Mouse (Mus musculus) kidney, postnatal 25 days (tissue): ENCODE measurements at regions not wholly inside any gene's neighbourhood (a gene's known extent, or its start where the extent isn't known, plus 50 kb on each side); places are given as distances from the start of the nearest gene placed in this dataset.
A peak's percentile ranks its signal among the peaks of the same experiment; 100 is the strongest.

Experiments used
- DNase-seq, 2 experiments: peaks; one replicate each; pipeline ENCODE4 v3.0.0; 2021; ENCODE audit warnings: mixed read lengths in 2 of 2

DNA sequence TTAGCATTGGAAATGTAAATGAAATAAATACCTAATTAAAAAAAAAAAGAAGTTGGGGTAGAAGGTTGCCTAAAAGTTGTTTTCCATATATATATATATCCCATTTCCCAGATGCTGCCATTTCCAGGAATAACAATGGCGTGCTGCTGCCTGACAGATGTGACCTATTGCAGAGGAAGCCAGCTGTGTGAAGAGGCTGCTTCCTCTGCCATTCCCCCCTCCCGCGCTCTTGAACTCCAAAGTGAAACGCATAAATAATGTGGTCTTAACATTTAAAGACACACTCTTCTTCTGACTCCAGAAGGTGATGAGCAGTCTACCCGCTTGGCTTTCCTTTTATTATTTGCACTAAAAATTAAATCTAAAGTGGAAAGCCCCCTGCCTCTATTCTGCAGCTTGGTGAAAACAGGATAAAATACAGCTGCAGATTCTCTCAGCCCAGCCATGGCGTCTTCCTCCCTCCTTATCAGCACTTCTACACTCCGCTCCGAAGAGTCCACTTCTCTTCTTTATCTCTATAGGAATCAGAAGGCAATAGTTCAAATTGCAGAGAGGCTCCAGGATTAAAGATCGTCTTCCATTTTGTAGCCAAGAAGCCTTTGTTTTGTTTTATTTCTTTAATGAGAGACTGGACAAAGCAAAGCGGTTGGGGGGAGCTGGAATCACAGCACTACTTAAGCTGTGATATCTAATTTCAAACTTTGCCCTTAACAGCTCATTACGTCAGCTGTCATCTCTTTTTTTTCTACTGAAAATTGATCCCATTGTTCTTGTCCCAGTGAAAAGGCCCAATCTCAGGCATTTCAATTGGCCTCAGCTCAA lies 385.1 kb downstream of the Rapgef2 start:
- no peak for DNase-seq

DNA sequence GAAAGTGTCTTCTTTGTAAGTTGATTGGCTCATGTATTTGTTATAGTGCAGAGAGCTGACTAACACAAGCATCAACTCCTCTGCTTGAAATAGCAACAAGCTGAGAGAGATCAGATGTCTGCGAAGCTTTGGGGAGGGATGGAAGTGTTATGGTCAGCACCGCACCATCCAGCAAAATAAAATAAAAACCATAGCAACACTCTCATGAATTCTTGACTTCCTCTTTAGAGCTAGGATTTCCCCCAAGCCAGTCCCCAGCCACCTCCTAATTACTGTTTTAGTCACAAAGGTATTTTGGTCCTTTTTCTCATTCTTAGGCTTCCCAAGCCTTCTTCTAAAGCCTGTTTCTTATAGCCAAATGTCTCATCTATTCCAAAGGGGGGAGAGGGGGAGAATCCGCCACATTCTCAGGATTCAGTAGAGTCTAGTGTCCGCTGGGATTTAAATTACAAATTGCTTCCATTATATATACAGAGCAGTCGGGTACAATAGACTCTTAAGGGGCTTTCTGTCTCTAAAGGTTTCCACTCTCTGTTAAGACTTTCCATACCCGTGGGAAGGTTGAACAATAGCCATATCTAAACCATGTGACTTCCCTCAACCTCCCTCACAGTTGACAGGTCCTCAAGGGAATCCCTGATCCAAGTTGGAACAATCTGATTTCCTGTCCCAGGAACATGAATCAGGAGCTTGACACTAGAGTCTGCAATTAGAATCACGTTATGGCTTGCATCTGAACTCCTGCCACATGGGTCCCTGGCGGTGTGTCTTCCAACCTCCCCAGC lies 386.7 kb downstream of the Rapgef2 start:
- no peak for DNase-seq

DNA sequence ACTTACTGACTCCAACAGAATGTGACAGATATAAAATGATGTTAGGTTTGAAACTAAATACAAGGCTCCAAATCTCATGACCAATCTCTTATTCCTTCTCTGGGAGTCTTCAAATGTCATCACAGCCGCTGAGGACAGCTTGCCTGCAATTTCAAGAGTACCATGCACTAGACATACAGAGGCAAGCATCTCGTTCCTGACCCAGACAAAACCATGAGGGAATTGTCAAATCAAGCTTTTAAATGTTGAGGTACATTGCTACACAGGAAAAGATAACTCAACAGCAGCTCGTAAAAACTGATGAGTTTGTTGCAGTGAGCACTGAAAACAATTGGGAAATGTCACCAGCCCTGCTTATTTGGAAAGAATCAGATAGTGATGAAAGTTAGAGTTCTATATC lies 397.0 kb downstream of the Rapgef2 start:
- no peak for DNase-seq

DNA sequence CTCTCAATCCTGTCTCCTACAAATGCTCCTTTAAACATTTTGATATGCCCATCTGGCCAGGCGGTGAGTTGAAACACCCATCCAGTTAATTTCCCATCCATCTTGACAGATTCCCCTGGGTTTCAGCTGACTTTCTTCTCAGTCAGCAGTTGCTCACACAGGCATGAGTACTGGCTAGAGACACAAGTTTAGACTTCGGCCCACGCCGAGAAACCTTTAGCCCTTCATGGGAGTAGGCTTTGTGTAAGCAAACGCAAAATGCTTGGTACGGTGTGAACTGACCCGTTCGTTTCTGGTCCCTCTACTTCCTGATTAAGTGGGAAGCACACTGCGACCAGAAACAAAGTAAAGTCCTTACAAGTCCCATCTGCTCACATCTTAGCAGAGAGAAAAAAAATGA lies 401.6 kb downstream of the Rapgef2 start:
- peak; percentile 43 to 61 for DNase-seq

DNA sequence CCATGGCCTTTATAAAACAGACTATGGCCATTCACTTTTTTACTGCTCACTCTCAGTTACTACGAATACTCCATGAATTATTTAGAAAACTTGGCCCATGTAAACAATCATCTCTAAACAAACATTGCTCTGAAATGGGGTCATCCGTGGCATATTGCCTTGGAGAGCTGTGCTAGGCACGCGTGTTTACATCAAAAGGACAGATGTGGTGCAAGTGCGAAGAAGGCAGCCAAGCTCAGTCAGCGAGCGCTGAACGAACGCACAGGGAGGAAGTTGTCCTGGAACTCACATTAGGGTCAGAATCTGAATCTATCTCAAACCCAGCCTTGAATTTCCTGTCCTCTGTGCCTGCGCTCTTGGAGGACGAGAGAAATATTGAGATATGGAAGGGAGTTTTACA lies 402.3 kb downstream of the Rapgef2 start:
- no peak for DNase-seq

DNA sequence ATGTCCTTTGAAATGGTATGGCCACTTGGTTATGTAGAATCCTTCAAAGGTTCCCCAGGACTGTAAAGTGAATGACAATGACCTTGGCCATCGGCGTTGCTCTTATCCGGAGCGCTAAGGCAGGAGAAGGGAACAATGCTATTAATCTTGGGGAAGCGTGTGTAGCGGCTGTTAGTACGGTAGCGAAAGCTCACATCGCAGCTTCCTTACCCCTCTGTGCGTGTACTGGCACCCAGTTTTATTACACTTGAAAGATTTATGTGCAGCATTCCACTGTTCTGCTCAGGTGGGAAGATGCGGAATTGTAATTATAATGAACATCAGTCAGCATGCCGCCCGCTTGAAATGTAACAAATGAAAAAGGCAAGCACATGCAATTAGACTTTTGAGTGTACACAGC lies 406.2 kb downstream of the Rapgef2 start:
- DNase-seq, result no peak

DNA sequence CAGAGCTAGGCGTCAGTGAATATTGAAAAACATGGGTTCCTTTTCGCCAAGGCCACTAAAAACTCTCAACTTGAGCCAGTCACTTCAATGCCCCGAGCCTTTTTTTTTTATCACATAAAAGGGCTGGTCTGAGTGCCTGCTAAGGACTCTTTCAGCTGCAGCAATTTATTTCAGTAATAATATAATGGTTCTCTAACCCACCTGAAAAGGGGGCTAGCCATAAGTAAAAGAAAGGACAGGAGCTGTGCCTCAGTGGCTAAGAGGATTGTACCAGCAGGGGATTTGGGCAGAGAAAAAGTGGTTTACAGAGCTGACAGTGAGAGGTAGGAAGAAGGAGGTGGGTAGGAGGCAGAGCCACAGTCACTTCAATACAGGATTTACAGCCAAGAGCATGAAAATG lies 409.0 kb downstream of the Rapgef2 start:
- DNase-seq, result no peak

DNA sequence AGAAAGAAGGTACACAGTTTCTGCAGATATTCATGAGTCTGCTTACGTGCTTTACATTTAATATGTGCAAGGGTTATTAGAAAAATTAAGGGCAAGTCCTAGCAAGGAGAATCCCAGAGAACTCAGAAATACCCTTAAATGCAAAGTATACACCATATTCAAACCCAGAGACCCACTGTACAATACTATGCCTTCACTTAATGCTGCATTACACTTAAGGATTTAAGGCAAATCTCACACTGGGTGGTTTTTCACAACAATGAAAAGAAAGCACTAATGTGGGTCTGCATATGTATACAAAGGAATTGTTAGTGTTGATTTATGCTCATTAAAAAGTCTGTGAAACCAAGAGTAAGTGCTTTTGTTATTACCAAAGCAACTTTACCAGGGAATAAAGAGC lies 419.4 kb downstream of the Rapgef2 start:
- no peak for DNase-seq

DNA sequence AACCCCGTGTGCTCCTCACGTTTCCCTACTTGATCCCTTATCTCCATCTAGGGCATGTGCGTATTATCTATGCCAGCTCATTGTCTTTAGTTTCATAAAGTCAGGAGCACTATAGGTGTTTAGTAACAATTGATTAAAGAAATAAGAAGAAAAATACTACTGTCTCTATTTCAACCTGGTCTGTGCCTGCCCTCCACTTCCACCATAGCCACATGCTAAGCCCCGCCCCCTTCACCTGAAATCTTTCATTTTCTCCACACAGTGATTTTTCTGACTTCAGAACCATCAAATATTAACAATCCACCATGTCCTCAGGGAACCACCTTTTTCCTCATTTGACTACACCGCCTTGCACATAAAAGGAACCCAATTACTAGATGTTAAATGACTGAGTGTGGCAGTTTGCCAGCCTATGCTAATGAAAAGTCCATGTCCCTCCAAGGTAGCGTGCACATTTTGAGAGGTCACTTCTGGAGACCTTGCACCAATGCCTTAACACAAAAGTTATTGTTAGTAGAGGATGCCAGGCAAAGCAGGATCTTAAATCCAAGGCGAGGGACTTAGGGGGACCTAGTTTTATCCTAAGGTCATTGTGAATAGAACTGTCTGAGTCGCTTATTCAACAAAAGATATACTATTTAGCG lies 420.1 kb downstream of the Rapgef2 start:
- DNase-seq, result peak in 1 of 2 experiments; percentile 35

DNA sequence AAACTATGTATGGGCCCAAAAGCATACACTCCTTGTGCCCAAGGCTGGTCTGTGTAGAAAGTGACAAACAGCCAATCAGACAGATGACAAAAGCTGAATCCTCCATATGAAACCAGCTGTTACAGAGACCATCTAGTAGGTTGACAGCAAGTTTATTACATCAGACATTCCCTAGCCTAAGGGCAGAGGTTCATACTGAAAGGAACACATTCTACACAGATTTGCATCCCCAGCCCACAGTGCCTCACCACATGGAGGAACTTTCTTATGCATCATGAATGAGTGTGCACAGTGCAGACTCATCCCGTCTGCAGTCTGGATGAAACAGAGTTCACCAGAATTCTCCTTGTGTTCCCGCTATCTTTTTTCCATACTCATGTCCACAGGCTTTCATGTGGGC lies 423.3 kb downstream of the Rapgef2 start:
- no peak for DNase-seq

DNA sequence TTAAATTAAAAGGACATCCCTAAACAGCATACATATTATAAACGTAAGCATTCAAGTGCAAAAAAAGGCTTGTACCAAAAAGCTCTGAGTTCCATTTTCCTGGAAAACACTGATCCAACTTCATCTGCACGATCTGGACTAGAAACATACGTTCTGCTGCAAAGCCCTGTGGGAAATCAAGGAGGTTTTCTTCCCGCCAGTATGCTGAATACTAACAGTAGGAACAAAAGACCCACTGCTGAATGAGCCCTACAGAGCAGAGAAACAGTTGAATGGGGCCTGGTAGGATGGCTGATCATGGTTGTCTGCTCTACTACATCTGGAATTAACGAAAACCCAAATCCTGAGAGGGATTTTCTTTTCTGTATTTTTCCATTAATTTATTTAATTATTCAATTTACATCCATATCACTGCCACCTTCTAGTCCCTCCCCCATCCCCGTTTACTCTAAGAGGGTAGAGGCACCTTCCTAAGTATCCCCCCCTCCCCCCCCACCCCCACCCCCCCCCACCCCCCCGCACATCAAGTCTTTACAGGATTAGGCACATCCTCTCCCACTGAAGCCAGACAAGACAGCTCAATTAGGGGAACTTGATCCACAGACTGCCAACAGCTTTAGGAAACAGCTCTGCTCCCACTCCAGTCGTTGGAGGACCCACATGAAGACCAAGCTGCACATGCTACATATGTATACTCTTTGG lies 439.5 kb downstream of the Rapgef2 start:
- no peak for DNase-seq

DNA sequence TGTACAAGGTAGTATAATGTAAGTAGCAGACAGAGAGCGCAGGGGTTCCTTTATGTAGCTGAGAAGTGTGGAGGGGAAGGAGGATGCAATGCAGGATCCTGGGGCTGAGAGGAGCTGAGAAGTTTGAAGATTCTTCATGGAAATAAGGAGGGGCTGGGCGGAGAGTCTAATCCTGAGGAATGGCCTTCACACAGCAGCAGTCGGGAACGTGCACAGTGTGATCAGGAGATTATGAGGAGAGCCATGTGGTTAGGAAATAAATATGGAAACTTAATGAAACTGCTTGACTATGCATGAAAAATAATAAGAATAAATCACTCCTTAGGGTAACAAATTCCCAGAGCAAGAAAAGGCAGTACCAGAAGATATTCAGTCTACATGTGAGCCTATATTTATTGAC lies 445.1 kb downstream of the Rapgef2 start:
- DNase-seq, result no peak

DNA sequence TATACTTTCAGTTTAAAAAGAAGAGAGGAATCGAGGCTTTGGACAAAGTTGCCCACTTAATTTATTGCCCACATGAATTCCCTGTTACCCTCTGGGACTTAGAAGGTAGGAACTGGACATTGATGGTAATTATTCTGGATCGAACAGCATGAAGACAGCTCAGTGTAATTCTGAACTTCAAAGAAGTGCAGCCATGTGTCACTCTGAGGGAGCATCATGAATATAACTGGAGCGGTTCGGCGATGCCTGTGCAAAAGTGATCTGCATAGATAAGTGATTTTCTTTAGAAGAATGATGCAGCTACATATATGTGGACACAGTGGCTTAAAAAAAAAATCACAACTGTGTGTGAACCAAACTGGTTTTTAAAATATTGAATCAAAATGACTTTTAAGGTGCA lies 449.5 kb downstream of the Rapgef2 start:
- no peak for DNase-seq

DNA sequence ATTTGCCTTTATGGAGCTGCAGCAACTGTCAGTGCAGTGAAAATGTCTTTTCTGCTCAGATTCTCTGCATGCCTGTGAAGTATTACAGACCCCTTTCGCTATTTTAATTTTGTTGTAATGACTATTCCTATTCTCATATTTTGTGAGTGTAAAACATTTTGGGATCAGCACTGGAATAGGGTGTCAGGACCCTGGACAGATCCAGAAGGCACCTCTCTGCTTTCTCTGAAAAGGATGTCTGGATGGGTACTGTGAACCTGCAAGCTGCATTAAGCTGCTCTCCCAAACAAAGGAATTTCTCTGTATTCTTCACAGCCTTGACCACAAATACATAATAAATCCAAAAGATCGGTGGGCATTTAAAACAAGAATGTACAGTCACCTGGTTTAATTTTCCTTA lies 460.8 kb downstream of the Rapgef2 start:
- peak in 1 of 2 experiments; percentile 20 for DNase-seq

DNA sequence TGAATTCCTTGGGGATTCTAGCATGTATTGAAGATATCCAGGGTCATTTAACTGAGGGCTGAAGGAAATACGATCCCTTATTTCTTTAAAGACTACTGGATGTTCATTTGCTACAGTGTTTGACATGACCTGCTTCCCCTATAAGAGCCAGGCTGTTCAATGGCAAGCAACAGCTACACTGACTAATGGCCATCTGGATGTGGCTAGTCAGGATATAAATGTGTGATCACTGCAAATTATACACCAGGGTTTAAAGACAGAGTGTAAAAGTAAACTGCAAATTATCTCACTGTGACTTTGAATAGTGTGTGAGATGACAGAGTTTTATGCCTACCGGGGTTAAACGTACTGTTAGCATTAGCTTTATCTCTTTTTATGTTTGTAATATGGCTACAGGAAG lies 473.9 kb downstream of the Rapgef2 start:
- no peak for DNase-seq

DNA sequence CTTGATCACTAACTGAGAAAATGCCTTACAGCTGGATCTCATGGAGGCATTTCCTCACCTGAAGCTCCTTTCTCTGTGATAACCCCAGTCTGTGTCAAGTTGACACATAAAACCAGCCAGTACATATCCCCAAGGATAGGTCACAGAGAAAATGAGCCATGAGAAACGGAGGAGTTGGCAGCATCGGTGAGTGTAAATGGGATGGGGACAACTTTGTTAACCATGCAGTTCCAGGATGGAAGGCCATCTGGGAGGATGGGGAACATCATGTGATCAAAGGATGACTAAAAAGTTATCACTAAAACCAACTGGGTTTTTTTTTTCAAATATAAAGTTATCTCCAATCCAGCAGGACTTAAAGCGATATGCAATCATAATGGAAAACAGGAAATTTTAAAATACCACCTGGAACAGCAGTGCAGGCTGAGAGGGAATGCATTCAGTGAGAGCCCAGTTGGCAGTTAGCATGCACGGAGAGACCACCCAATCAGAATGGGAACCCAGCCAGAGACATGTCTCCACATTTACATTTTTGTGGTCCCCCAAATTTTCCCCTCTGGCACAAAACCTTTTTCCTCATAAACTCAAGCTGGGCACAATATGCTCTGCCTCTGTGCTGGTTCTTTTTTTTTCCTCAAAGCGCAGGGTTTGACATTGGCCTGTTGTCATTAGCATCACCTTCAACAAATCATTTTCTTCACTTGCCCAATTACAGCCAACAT lies 475.7 kb downstream of the Rapgef2 start:
- DNase-seq, result no peak

DNA sequence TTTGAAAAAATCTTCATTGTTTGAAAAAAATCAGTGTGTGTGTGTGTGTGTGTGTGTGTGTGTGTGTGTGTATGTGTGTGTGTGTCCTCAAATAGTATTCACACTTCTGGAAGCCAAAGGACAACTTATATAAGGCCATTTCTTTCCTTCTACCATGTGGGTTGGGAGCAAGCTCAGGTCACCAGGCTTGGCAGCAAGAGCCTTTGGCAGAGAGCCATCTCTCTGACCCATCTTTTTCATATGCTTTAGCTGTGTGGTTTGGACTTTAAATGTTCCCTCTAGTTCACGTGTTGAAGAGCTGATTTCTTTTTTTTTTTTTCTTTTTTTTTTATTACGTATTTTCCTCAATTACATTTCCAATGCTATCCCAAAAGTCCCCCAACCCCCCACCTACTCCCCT lies 483.1 kb downstream of the Rapgef2 start:
- DNase-seq, result peak; percentile 73 to 85

DNA sequence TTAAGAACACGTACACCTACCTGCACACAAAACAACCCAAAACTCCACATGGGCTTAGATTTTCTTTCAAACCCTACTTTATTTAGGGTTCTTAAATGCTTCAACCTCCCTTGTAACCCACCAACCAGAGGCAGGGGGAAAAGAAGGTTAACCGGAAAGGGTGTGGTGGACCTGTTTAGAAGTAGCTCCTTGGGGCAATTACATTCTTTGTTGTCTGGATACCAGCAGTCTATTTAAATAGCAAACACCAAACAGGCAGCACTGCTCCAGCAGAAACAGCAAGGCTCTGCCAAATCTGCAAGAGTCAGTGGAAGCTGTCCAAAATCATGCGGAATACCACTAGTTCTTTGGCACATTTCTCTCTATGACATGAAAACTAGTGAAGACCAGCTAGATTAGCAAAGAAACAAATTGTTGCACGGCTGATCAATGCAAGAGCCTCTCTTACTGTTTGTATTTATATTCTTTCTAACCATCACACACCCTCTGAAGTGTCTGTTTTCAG lies 490.3 kb downstream of the Rapgef2 start:
- no peak for DNase-seq

DNA sequence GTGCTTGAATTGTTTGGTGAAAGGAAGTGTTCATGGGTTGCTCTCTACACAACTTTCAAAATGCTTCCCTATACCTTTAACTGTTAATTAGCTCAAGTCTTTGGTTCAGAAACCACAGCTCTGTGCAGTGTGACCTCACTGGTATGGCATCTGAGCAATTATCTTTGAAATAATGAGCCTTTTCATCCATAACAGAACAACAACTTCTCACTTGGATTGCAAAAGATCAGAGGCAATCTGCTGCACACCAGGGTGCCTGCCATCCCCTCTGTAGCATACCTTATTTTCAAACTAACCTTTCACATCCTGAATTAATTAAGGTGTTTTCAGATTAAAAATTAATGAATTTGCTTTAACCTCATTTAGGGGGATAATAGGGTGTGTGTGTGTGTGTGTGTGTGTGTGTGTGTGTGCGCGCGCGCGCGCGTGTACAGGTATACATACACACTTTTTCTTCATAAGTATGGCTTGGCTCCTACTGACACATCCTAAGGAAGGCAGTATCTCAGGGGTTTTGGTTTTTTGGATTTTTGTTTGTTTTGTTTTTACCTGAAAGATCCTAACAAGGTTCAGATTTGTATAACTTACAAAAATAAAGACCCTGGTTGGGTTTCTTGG lies 493.8 kb downstream of the Rapgef2 start:
- DNase-seq, result no peak

DNA sequence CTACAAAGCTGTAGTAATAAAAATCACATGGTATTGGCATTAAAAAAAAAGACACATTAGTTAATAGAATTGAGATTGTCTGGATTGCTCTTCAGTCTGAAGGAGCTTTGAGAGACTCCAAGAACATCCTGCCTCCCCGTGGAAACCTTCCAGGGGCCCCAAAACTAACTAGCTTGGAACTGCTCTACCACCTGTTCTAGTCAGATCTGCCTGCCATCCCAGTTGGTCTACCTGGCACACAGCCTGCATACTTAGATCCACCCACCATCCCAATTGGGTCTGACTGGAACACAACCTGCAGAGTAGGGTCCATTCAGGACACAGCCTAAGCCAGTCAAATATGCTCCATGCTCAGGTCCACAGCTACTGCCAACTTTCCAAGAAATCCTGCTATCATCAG lies 503.6 kb downstream of the Rapgef2 start:
- DNase-seq, result no peak

DNA sequence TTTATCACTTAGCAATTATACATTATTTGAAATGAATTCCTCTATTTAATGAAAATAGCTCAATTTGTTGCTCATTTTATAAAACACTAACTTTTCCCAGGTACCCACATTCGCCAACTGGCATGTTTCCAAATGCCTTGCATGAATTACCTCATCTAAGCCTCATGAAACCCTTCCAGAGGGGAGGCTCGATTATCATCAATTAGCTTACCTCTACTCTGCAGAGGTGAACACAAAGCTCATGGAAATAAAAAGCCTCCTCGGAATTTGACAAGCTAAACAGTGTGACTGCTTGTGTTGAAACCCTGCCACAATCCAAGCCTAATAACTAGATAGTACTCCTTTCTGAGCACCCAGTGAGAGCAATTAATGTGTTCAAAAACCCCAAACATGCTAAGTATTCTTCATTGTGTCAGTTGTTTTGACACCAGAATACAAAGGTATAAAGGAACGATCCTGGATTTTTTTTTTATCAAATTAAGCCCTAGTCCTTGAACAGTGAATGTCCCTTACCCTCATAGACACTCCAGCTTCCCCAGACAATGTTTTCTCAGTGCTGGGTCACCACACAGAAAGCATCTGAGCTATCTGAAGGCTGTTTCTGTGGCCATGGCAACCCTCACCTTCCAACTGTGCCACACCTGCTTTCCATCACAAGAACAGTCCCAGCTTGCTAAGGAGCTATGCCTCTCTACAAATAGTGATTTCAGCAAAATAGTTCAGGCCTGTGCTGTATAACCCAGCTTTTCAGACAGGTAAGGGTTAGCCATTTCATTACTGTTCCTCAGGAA lies 530.4 kb downstream of the Rapgef2 start:
- DNase-seq, result peak; percentile 3 to 20
